Mouse (Mus musculus): ENCODE results near the gene Wfdc1. TPM values are rescaled to one million over a fixed set of nuclear protein-coding genes. Genes with fewer than 3 reads are reported as not detected.

Wfdc1 gene
- polyA plus RNA-seq (2014; fragmentation: Nextera tagmentation; extraction: Ambion mirVana), result 4.1 and 4.6 TPM in 2 replicates

DNA sequence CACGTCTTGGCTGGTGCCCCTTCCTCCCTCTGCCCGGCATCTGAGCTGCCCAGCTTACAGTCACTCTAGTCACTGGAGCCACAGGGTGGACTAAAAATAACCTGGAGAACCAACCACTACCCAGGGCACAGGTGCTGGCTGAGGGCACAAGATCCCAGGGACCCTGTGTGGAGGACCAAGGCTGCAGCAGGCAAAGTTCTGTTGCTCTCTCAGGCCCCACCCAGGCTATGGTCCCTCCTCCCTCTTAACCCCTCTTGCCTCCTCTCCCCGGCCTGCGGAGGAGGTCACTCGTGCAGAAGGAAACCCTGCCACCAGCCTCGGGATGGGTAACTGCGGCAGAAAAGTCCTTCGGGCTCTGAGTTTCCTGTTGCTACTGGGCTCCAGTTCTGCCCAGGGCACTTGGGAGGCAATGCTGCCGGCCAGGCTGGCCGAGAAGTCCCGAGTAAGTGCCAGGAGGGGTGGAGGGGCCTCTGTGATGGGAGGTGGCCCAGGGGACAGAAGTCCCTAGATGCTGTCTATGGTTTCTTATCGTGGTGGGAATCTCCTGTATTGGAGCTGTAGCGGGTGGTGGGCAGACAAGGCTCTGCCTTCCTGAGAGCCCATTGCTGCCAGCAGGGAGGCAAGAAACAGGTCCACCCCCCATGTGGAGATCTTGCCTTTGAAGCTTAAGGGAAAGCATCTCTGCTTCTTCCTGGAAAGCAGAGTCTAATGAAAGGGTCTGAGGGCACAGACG is at the start of gene Wfdc1:
Gene Wfdc1 (plus strand): TSS at position 147 of the 733 bp plus-strand sequence.
- Histone ChIP-seq H3K9ac (ENCODE audit: low read length) (no peak within 1 kb of the TSS), H3K27ac (ENCODE audit: low read depth) (no peak within 1 kb of the TSS), H3K36me3 (ENCODE audit: control insufficient read depth, insufficient read depth, low read length) (no peaks in the 10 kb centered on the region), H3K4me3 (ENCODE audit: low read depth, low read length) (no peak within 1 kb of the TSS), H3K9me3 (ENCODE audit: control insufficient read depth, low read length) (no peaks in the 10 kb centered on the region), H3K27me3 (replicated peaks; ENCODE audit: control insufficient read depth, insufficient read depth, low read length) (no peaks in the 10 kb centered on the region), H3K4me1 (replicated peaks; ENCODE audit: control insufficient read depth, insufficient read depth, low read length) (peaks cover 20% of the 10 kb centered on the region), H3K4me2 (ENCODE audit: low read length) (peak within 1 kb of the TSS; percentile 12)
- DNase-seq (ENCODE audit: low spot score), result no peak
- ATAC-seq (replicated peaks; ENCODE audit: low FRiP score, low TSS enrichment, low read depth), result no peak
- 26% methylated on average over 14 of the region's 14 CpGs for WGBS

DNA sequence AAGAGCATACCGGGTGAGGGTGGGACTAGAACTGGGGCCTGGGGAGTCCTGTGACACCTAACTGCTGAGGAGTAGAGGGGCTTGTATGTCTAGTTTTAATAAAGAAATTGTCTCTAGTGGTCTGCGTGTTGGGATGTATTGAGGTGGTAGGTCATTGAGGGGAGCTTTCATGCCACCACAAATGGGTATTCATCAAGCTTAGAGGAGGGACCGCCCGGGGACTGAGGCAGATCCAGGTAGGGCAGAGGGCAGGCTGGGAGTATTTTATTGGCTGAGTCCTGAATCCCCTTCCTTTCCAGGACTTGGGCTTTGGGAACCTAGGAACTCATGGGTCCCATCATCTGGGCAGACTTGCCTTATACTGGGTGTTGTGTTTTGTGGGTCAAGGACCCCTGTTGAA is 49.4 kb upstream of the Wfdc1 start:
- H3K4me1 ChIP-seq (replicated peaks; ENCODE audit: control insufficient read depth, insufficient read depth, low read length), result no peaks in the 10 kb centered on the region
- H3K27ac ChIP-seq (ENCODE audit: low read depth), result no peak overlapping the region
- H3K4me3 ChIP-seq (ENCODE audit: low read depth, low read length), result no peak overlapping the region
- WGBS, result 89% methylated on average over 4 of the region's 4 CpGs
- DNase-seq (ENCODE audit: low spot score), result no peak
- no peak overlapping the region for H3K4me2 ChIP-seq (ENCODE audit: low read length)
- H3K9me3 ChIP-seq (ENCODE audit: control insufficient read depth, low read length), result no peaks in the 10 kb centered on the region
- H3K27me3 ChIP-seq (replicated peaks; ENCODE audit: control insufficient read depth, insufficient read depth, low read length), result no peaks in the 10 kb centered on the region
- no peaks in the 10 kb centered on the region for H3K36me3 ChIP-seq (ENCODE audit: control insufficient read depth, insufficient read depth, low read length)
- no peak overlapping the region for H3K9ac ChIP-seq (ENCODE audit: low read length)
- ATAC-seq (replicated peaks; ENCODE audit: low FRiP score, low TSS enrichment, low read depth), result no peak

DNA sequence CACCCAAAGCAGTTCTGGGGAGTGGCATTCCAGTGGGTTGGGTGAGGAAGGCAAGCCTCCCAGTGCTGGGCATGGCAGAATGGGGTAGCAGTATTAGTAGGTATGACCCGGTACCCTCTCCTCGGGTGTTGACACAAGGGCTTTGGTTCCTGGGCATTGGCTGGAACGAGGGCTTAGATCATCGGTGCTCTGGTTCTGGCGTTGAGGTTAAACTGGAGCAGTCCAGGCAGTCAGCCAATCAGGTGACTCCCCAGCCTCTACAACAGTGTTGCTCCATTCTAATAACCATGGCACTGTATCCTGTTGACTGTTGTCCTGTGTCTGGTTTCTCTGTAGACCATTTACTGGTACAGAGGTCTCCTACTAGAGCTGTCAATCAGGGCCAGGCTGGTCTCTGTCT is 48.6 kb upstream of the Wfdc1 start:
- Histone ChIP-seq H3K9ac (ENCODE audit: low read length) (no peak overlapping the region), H3K27ac (ENCODE audit: low read depth) (no peak overlapping the region), H3K4me1 (replicated peaks; ENCODE audit: control insufficient read depth, insufficient read depth, low read length) (no peaks in the 10 kb centered on the region), H3K4me3 (ENCODE audit: low read depth, low read length) (no peak overlapping the region), H3K36me3 (ENCODE audit: control insufficient read depth, insufficient read depth, low read length) (no peaks in the 10 kb centered on the region), H3K4me2 (ENCODE audit: low read length) (no peak overlapping the region), H3K9me3 (ENCODE audit: control insufficient read depth, low read length) (no peaks in the 10 kb centered on the region), H3K27me3 (replicated peaks; ENCODE audit: control insufficient read depth, insufficient read depth, low read length) (no peaks in the 10 kb centered on the region)
- DNase-seq (ENCODE audit: low spot score) (no peak), ATAC-seq (replicated peaks; ENCODE audit: low FRiP score, low TSS enrichment, low read depth) (no peak)
- WGBS, result 89% methylated on average over 5 of the region's 5 CpGs

DNA sequence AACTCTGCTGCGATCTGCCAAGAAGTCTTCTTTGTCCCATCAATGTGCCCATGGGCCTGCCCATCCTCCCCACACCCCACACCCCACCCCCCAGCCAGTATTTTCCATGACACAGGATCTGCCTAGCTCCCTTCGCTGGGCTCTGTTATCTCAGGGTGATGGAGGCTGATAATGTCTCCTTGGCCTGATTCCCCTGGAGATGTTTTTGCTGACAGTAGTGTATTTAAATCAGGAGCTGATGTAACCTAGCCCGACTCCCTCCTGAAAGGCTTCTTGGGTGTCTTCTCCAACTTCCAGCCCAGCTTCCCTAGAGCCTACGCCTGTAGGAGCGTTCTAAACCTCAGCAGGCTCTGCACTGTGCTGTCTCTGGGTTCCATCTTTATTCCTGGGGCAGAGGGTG is 47.3 kb upstream of the Wfdc1 start:
- Histone ChIP-seq H3K27ac (ENCODE audit: low read depth) (no peak overlapping the region), H3K36me3 (ENCODE audit: control insufficient read depth, insufficient read depth, low read length) (no peaks in the 10 kb centered on the region), H3K27me3 (replicated peaks; ENCODE audit: control insufficient read depth, insufficient read depth, low read length) (no peaks in the 10 kb centered on the region), H3K4me2 (ENCODE audit: low read length) (no peak overlapping the region), H3K9ac (ENCODE audit: low read length) (no peak overlapping the region), H3K4me3 (ENCODE audit: low read depth, low read length) (no peak overlapping the region), H3K4me1 (replicated peaks; ENCODE audit: control insufficient read depth, insufficient read depth, low read length) (no peaks in the 10 kb centered on the region), H3K9me3 (ENCODE audit: control insufficient read depth, low read length) (no peaks in the 10 kb centered on the region)
- 51% methylated on average over 5 of the region's 5 CpGs for WGBS
- ATAC-seq (replicated peaks; ENCODE audit: low FRiP score, low TSS enrichment, low read depth), result no peak
- no peak for DNase-seq (ENCODE audit: low spot score)

DNA sequence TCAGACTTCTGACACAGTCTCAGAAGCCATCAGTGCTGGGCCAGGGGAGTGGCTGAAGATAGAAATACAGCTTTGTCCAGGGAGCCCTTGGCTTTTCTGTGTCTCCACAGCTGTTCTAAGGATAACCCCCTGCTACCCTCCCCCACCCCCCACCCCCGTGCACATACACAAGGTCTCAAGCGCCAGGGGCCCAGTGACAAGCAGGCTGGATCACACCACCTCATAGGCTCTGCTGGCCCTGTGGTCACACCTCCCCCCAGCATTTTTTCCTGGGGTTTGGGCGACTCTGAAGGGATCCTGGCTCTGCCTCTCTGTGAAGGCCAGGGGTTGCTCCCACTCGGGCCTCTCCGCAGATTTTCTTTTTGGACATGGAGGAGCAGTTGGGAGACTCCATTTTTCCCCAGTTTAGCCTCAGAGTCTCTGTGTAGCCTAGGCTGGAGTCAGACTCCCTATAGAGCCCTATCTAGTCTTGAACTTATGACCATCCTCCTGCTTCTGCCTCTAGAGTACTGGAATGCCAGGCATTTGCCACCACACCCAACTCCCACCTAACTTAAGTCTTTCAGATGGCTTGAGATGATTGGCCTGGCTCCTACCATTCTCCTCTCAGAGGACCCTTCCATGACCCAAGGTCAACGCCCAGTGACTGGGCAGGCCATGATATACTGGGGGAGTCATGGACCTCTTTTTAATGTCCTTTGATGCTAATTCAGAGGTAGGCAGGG is 45.9 kb upstream of the Wfdc1 start:
- Histone ChIP-seq H3K9ac (ENCODE audit: low read length) (no peak overlapping the region), H3K27me3 (replicated peaks; ENCODE audit: control insufficient read depth, insufficient read depth, low read length) (no peaks in the 10 kb centered on the region), H3K4me1 (replicated peaks; ENCODE audit: control insufficient read depth, insufficient read depth, low read length) (no peaks in the 10 kb centered on the region), H3K27ac (ENCODE audit: low read depth) (no peak overlapping the region), H3K36me3 (ENCODE audit: control insufficient read depth, insufficient read depth, low read length) (no peaks in the 10 kb centered on the region), H3K9me3 (ENCODE audit: control insufficient read depth, low read length) (no peaks in the 10 kb centered on the region), H3K4me3 (ENCODE audit: low read depth, low read length) (no peak overlapping the region), H3K4me2 (ENCODE audit: low read length) (no peak overlapping the region)
- DNase-seq (ENCODE audit: low spot score) (no peak), ATAC-seq (replicated peaks; ENCODE audit: low FRiP score, low TSS enrichment, low read depth) (no peak)
- WGBS, result 73% methylated on average over 6 of the region's 6 CpGs

DNA sequence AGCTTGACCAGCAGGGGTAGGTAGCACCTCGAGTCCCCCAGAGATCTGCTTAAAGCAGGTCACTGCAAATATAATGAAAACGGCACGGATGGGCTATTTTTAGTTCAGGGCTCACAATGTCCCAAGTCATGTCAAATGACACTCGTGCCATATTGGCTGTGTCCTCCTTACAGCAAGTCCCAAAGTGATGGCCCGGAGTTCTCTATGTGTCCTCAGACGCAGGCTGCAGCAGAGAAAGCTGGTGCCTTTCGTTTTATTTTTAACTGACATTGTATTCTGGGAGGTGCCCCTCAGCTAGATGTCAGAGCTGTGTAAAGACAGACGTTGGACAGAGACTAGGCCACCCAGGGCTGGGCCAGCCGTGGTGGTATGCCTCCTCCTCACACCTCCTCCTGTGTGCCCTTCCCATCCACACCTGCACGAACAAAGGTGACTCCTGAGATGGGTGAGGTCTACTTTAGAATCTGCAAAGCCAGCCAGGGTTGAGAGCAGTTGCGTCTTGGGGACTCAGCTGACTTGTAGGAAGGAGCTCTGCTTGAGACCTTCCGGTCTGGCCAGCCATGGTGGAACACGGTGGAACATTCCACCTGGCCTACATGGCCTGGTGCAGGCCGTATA is 45.2 kb upstream of the Wfdc1 start:
- ATAC-seq (replicated peaks; ENCODE audit: low FRiP score, low TSS enrichment, low read depth) (no peak), DNase-seq (ENCODE audit: low spot score) (no peak)
- no peaks in the 10 kb centered on the region for H3K27me3 ChIP-seq (replicated peaks; ENCODE audit: control insufficient read depth, insufficient read depth, low read length)
- no peak overlapping the region for H3K9ac ChIP-seq (ENCODE audit: low read length)
- H3K9me3 ChIP-seq (ENCODE audit: control insufficient read depth, low read length), result no peaks in the 10 kb centered on the region
- no peaks in the 10 kb centered on the region for H3K4me1 ChIP-seq (replicated peaks; ENCODE audit: control insufficient read depth, insufficient read depth, low read length)
- no peak overlapping the region for H3K27ac ChIP-seq (ENCODE audit: low read depth)
- H3K4me2 ChIP-seq (ENCODE audit: low read length), result no peak overlapping the region
- WGBS, result 85% methylated on average over 14 of the region's 14 CpGs
- H3K4me3 ChIP-seq (ENCODE audit: low read depth, low read length), result no peak overlapping the region
- H3K36me3 ChIP-seq (ENCODE audit: control insufficient read depth, insufficient read depth, low read length), result no peaks in the 10 kb centered on the region

DNA sequence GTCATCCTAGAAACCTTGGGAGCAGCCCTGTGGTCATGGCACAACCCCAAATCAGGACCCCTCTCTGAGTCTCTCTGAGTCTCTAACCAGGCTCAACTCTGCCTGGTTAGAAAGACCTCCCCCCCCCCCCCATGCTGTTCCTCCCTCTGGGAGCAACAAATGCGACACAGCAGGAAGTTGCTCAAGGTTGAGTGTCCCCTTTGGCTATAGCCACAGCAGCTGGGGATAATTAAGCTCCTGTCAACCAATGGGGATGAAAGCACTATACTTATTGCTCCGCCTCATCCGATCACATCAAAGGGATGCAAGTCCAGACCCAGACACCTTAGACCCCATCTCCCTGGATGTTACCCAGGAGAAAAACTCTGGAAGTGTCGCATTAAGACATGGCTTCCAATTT is 43.6 kb upstream of the Wfdc1 start:
- H3K27ac ChIP-seq (ENCODE audit: low read depth), result no peak overlapping the region

DNA sequence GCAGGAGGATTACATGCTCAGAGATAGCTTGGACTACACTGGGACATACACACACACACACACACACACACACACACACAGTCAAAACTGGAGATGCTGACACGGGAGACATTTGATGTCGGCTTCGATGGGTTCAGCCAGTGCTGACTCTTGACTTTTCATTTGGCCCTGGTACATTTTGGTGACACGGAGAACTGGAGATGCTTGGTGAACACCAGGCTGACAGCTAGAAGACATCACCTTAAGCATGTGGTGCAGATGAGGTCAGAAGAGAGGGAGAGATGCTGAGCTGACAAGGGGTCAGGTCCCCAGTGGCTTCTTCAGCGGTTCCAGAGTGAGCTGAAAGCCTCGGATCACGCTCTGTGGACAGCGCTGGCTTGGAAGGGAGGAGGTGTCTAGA is 43.1 kb upstream of the Wfdc1 start:
- Histone ChIP-seq H3K4me1 (replicated peaks; ENCODE audit: control insufficient read depth, insufficient read depth, low read length) (no peaks in the 10 kb centered on the region), H3K9me3 (ENCODE audit: control insufficient read depth, low read length) (no peaks in the 10 kb centered on the region), H3K4me3 (ENCODE audit: low read depth, low read length) (no peak overlapping the region), H3K9ac (ENCODE audit: low read length) (no peak overlapping the region), H3K27me3 (replicated peaks; ENCODE audit: control insufficient read depth, insufficient read depth, low read length) (no peaks in the 10 kb centered on the region), H3K36me3 (ENCODE audit: control insufficient read depth, insufficient read depth, low read length) (no peaks in the 10 kb centered on the region), H3K27ac (ENCODE audit: low read depth) (no peak overlapping the region), H3K4me2 (ENCODE audit: low read length) (no peak overlapping the region)
- DNase-seq (ENCODE audit: low spot score) (no peak), ATAC-seq (replicated peaks; ENCODE audit: low FRiP score, low TSS enrichment, low read depth) (no peak)
- WGBS, result 88% methylated on average over 8 of the region's 8 CpGs

More for the DNA sequence above, 43.6 kb upstream of the Wfdc1 start:
- H3K9ac ChIP-seq (ENCODE audit: low read length), result no peak overlapping the region
- DNase-seq (ENCODE audit: low spot score) (no peak), ATAC-seq (replicated peaks; ENCODE audit: low FRiP score, low TSS enrichment, low read depth) (no peak)
- no peak overlapping the region for H3K4me3 ChIP-seq (ENCODE audit: low read depth, low read length)
- no peak overlapping the region for H3K4me2 ChIP-seq (ENCODE audit: low read length)
- no peaks in the 10 kb centered on the region for H3K9me3 ChIP-seq (ENCODE audit: control insufficient read depth, low read length)
- no peaks in the 10 kb centered on the region for H3K27me3 ChIP-seq (replicated peaks; ENCODE audit: control insufficient read depth, insufficient read depth, low read length)
- WGBS, result 62% methylated on average over 4 of the region's 4 CpGs
- no peaks in the 10 kb centered on the region for H3K36me3 ChIP-seq (ENCODE audit: control insufficient read depth, insufficient read depth, low read length)
- H3K4me1 ChIP-seq (replicated peaks; ENCODE audit: control insufficient read depth, insufficient read depth, low read length), result no peaks in the 10 kb centered on the region

Data from intestine, embryonic 14.5 days (tissue).